Mouse (Mus musculus): ENCODE data around the gene Trpv2.

DNA sequence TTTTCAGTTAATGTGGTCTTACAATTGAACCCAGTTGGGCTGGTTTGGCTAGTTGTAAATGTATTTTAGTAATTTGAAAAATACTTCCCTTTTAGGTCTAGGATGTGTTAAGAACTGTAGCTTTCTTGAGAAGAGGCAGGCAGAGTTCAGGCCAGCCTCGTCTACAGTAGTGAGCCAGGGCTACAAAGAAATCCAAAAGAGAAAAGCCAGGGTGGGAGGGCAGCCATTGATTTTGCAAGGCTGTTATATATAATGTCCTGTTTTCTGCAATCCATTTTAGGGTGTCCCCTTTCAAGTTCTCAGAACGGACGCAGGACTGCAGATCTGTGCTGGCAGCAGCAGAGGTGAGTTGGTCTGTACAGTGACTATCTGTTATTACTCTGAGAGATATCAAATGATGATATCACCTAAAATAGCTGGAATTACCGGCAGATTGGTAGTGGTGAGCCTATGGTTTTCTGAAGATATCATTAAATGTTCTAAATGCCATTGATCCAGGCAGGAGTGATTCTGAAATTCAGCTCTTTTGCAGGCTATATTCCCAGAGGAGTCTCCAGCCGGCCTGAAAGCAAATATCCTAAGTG is 29.9 kb downstream of the Trpv2 start:
- TF ChIP-seq CTCF (IDR thresholded peaks at IDR 0.05; ENCODE audit: borderline replicate concordance, insufficient read depth, low read depth, low read length) (no peak), POLR2A (IDR thresholded peaks at IDR 0.05; ENCODE audit: borderline replicate concordance, insufficient read depth, low read length) (no peak)

Data from cerebellum, adult 2 months (tissue).